Mouse (Mus musculus): ENCODE results near the gene Cx3cl1.

Cx3cl1 gene

GRCm38 (mm10) chr8:94771941-94772670 lies at the start of gene Cx3cl1:
Gene Cx3cl1 (plus strand): TSS chr8:94772009.
- DNase-seq (ENCODE audit: low spot score): no peak

- DNase-seq (ENCODE audit: low spot score): no peak
Observed at GRCm38 (mm10) chr8:94725998-94726397, 45.8 kb upstream of the Cx3cl1 start.

GRCm38 (mm10) chr8:94729301-94729700 lies 42.5 kb upstream of the Cx3cl1 start:
- DNase-seq (ENCODE audit: low spot score): no peak

- DNase-seq (ENCODE audit: low spot score): peak; percentile 87
Observed at GRCm38 (mm10) chr8:94733821-94734465, 37.9 kb upstream of the Cx3cl1 start.

- no peak for DNase-seq (ENCODE audit: low spot score)
Observed at GRCm38 (mm10) chr8:94734735-94735350, 37.0 kb upstream of the Cx3cl1 start.

GRCm38 (mm10) chr8:94735426-94736094 lies 36.2 kb upstream of the Cx3cl1 start:
- DNase-seq (ENCODE audit: low spot score): no peak

- DNase-seq (ENCODE audit: low spot score): no peak
Observed at GRCm38 (mm10) chr8:94739829-94740228, 32.0 kb upstream of the Cx3cl1 start.

- DNase-seq (ENCODE audit: low spot score): no peak
Observed at GRCm38 (mm10) chr8:94740591-94740990, 31.2 kb upstream of the Cx3cl1 start.

GRCm38 (mm10) chr8:94741726-94742125 lies 30.1 kb upstream of the Cx3cl1 start:
- no peak for DNase-seq (ENCODE audit: low spot score)

GRCm38 (mm10) chr8:94744484-94744883 lies 27.3 kb upstream of the Cx3cl1 start:
- no peak for DNase-seq (ENCODE audit: low spot score)

- no peak for DNase-seq (ENCODE audit: low spot score)
Observed at GRCm38 (mm10) chr8:94744972-94745371, 26.8 kb upstream of the Cx3cl1 start.

- DNase-seq (ENCODE audit: low spot score): no peak
Observed at GRCm38 (mm10) chr8:94745476-94746184, 26.2 kb upstream of the Cx3cl1 start, which contains the start of gene Ccl22. Gene Ccl22 (plus strand): TSS chr8:94745590.

- DNase-seq (ENCODE audit: low spot score): no peak
Observed at GRCm38 (mm10) chr8:94746832-94747231, 25.0 kb upstream of the Cx3cl1 start.

GRCm38 (mm10) chr8:94748363-94748762 lies 23.4 kb upstream of the Cx3cl1 start:
- no peak for DNase-seq (ENCODE audit: low spot score)

- DNase-seq (ENCODE audit: low spot score): no peak
Observed at GRCm38 (mm10) chr8:94749942-94750341, 21.9 kb upstream of the Cx3cl1 start.

- no peak for DNase-seq (ENCODE audit: low spot score)
Observed at GRCm38 (mm10) chr8:94751023-94751849, 20.6 kb upstream of the Cx3cl1 start.

- no peak for DNase-seq (ENCODE audit: low spot score)
Observed at GRCm38 (mm10) chr8:94754006-94754405, 17.8 kb upstream of the Cx3cl1 start.

GRCm38 (mm10) chr8:94754486-94754885 lies 17.3 kb upstream of the Cx3cl1 start:
- no peak for DNase-seq (ENCODE audit: low spot score)

- DNase-seq (ENCODE audit: low spot score): no peak
Observed at GRCm38 (mm10) chr8:94767035-94767434, 4.8 kb upstream of the Cx3cl1 start.

- DNase-seq (ENCODE audit: low spot score): no peak
Observed at GRCm38 (mm10) chr8:94770945-94771344, 864 bp upstream of the Cx3cl1 start.

- no peak for DNase-seq (ENCODE audit: low spot score)
Observed at GRCm38 (mm10) chr8:94773048-94773447, 1.2 kb downstream of the Cx3cl1 start.
